Mouse (Mus musculus): ENCODE results near the gene Sipa1l3.

Sipa1l3 gene

DNA sequence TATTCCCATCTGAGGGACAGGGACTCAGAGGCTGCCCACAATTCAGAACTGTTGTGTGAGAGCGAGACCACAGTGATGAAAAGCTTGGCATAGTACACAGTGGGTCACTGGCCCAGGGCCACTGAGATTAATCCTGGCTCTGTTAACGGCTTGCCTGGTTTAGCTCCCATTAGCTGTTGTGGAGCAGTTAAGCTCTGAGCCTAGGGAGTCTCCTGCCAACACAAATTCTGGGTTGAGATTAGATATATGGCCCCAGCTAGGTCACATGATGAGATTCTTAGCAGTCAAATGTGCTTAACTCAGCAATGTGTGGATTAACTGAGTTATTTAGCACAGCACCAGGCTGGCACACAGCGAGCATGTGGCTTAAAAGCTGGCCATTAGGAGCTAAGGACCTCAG is 121.0 kb downstream of the Sipa1l3 start:
- no peak for TF ChIP-seq GATA4 (IDR thresholded peaks at IDR 0.05; ENCODE audit: insufficient replicate concordance, low read length)

DNA sequence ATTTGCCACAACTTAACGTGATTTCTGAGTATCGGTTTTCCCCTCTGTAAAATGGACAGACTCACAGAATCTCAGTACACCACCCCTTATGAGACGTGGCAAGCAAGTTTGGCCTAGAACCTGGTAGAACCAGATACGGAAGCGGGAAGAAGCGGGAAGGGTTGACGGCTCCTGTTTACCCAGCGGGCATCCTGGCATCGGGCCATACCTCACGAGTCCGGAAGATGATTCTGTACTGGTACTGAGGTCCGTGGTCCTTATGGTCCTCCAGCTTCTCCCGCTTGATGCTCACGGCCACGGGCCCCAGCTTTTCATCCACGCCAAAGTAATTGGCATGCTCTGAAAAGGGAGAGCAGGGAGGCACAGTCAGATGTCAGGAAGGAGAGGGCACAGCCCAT is 121.5 kb downstream of the Sipa1l3 start:
- TF ChIP-seq GATA4 (IDR thresholded peaks at IDR 0.05; ENCODE audit: insufficient replicate concordance, low read length), result no peak

- no peak for TF ChIP-seq GATA4 (IDR thresholded peaks at IDR 0.05; ENCODE audit: insufficient replicate concordance, low read length)
Observed at GRCm38 (mm10) chr7:29396216-29396942, 122.1 kb downstream of the Sipa1l3 start.

DNA sequence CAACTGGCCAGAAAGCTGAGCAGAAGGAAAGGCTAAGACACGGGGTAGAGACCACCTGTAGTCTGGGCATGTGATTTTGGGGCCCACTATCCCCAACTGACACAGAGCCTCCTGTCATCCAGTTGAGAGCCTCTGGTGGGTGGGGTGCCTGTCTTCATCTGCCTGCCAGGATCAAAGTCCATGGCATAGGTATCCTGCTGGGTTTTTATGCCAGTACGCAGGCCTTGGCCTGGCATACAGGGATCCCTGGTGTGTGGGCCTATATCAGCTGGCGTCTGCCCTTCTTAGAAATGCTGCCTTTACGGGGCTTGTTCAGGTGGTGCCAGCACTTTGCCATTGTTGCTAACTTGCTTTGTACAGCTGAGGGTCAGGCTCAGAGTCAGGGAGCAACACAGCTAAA is 123.3 kb downstream of the Sipa1l3 start:
- TF ChIP-seq GATA4 (IDR thresholded peaks at IDR 0.05; ENCODE audit: insufficient replicate concordance, low read length), result no peak

GRCm38 (mm10) chr7:29393292-29393691 is 125.1 kb downstream of the Sipa1l3 start:
- no peak for TF ChIP-seq GATA4 (IDR thresholded peaks at IDR 0.05; ENCODE audit: insufficient replicate concordance, low read length)

DNA sequence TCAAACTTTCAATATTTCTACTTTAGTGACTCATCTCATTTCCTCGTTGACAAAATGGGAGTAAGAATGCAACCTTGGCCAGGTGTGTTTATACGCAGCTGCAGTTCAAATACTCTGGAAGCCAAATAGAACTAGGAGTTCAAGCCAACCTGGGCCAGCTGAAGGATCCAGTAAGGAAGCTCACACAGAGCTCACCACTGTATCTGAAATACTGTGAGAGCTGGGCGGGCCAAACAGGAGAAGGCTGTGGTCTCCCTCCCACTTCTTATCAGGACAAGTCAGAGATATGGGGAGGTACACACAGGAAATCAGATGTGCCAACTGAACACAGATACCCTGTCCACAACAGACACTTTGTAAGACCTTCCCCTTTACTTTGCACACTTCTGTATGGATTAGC is 125.6 kb downstream of the Sipa1l3 start:
- no peak for TF ChIP-seq GATA4 (IDR thresholded peaks at IDR 0.05; ENCODE audit: insufficient replicate concordance, low read length)

DNA sequence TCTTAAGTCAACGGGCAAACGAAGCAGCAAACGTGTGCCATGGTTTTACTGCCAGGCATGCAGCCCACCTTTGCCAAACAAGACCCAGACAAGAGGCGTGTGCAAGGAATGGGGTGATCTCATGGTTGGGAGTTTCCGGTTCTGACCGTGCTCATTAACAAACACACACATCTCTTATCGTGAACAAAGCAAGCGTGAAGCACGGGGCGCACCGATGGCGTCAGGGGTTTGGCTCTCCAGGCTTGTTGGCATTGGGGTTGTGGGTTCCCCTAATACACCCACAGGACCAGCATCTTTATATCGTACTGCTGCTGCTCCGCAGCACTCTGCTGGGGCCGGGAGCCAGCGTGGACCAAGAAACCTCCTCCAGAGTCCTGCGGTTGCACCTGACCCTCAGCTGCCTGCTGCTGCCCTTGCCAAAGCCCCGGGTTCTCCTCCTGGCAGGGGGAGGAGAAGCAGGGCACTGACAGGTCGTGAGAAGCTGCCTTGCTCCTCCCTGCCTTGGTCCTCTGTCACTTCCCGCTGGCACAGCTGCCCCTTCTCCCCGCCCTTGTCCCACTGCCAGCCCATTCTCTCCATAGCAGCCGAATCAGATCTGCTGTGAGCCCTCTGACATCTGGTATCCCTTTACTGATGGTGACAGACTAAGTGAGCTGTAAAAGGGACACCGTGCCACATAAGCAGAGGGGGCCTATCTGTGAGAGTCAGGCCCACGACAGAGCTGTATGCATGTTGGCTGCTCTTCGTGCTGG is 126.5 kb downstream of the Sipa1l3 start:
- TF ChIP-seq GATA4 (IDR thresholded peaks at IDR 0.05; ENCODE audit: insufficient replicate concordance, low read length), result no peak

- TF ChIP-seq GATA4 (IDR thresholded peaks at IDR 0.05; ENCODE audit: insufficient replicate concordance, low read length), result no peak
Observed at GRCm38 (mm10) chr7:29391112-29391760, 127.2 kb downstream of the Sipa1l3 start.

GRCm38 (mm10) chr7:29390234-29390633 is 128.2 kb downstream of the Sipa1l3 start:
- no peak for TF ChIP-seq GATA4 (IDR thresholded peaks at IDR 0.05; ENCODE audit: insufficient replicate concordance, low read length)

DNA sequence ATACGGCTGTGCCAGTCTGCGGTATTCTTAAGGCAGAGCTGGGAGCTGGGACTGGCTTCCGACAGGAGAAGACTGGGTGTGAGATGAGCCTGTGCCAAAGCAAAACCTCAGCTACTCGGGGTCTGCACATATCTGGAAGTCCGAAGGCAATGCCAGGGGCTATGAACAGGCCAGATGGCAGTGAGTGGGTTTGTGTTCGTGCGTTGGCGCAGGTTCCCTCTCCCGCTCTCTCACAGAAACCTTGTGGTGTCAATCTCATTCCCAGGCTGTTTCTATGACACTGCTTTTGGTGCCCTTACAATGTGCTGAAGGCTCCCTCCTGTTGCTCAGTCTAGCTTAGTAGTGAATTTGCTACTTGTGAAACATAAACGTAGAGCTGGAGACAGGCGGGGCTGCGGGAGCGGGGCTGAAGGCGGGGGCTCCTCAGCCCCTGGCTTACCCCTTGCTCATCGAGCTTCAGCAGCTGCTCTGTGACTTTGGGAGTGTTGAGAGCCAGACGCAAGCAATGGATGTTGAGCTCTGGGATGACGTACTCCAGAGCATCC is 130.8 kb downstream of the Sipa1l3 start:
- TF ChIP-seq GATA4 (IDR thresholded peaks at IDR 0.05; ENCODE audit: insufficient replicate concordance, low read length), result no peak

- no peak for TF ChIP-seq GATA4 (IDR thresholded peaks at IDR 0.05; ENCODE audit: insufficient replicate concordance, low read length)
Observed at GRCm38 (mm10) chr7:29386349-29386748, 132.1 kb downstream of the Sipa1l3 start.

- TF ChIP-seq GATA4 (IDR thresholded peaks at IDR 0.05; ENCODE audit: insufficient replicate concordance, low read length), result no peak
Observed at GRCm38 (mm10) chr7:29385791-29386190, 132.7 kb downstream of the Sipa1l3 start.

DNA sequence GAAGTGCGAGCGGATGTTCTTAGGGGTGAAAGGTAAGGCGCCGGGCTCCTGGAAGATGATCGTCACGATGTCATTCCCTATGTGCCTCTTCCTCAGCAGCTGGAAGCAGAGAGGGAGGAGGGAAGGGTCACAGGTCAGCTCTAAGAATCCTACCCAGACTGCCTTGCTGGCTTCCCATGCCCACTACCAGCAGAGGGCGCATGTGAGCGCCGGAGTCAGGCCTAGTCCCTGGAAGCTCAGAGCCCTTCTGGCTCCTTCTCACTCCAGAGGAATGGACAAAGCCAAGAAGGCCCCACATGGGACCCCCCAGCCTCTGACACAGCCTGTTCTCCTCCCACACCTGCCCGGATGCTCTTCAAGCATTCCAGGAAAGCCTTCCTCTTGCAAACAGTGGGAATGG is 135.2 kb downstream of the Sipa1l3 start:
- no peak for TF ChIP-seq GATA4 (IDR thresholded peaks at IDR 0.05; ENCODE audit: insufficient replicate concordance, low read length)

DNA sequence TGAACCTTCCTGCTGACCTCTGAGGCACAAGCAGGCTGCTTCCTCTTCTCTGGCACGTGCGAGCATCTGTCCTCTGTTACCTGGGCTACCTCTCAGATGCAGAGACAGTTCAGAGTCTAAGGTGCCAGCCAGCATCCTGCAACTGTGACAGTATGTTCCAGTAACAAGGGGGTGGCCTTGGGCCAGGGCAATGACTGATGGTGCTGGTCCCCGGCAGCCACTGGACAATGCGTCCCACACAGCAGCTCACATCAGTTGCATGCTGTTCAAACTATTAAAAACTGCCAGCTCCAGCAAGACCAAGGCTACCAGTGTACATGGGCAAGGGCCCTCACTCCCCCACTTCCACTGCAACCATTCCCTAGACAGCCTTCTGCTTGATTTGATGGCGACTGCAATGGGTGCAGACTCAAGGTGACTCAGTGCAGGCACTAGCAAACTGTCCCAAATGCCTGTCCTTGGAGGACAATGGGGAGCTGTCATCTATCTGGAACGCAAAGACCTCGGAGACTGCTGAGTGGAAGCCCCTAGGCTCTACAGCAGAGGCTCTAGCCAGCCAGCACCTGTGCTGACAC is 136.9 kb downstream of the Sipa1l3 start:
- TF ChIP-seq GATA4 (IDR thresholded peaks at IDR 0.05; ENCODE audit: insufficient replicate concordance, low read length), result no peak

DNA sequence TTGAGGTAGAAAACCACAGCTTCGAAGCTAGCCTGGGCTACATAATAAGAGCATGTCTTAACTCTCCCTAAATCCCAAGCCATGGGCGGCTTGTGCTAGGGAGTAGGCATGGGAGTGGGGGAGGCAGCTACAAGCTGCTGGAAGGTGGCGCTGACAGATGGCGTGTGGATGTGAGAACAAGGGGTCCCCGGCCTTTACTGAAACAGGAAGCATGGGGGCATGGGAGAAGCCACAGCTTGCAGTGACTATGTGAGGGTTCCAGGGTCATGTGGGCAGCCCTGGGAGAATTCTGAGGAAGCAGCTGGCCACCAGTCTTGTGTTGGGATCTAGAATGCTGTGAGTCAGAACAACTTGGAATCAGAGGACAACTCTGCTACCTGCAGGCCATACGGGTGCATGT is 144.4 kb downstream of the Sipa1l3 start:
- no peak for TF ChIP-seq GATA4 (IDR thresholded peaks at IDR 0.05; ENCODE audit: insufficient replicate concordance, low read length)
